Mouse (Mus musculus): Measurements from ENCODE around the gene Myo3a. TPM values are rescaled to one million over a fixed set of nuclear protein-coding genes. Genes with fewer than 3 reads are reported as not detected.

Gene Myo3a
- total and polyA plus RNA-seq, 3 experiments = not detected

GRCm38 (mm10) chr2:22663731-22664130 is 436.4 kb downstream of the Myo3a start:
- DNase-seq = no peak
- Histone ChIP-seq H3K9ac (ENCODE audit: low read depth, low read length) (no peak overlapping the region), H3K4me3 (no peak overlapping the region), H3K36me3 (ENCODE audit: control insufficient read depth, insufficient read depth, low read length) (no peaks in the 10 kb centered on the region), H3K79me2 (replicated peaks; ENCODE audit: control insufficient read depth, insufficient read depth, low read length) (no peaks in the 10 kb centered on the region), H3K27me3 (ENCODE audit: control insufficient read depth, insufficient read depth, low read length) (no peaks in the 10 kb centered on the region), H3K27ac (no peak overlapping the region), H3K4me1 (ENCODE audit: control insufficient read depth, insufficient read depth, low read length) (no peaks in the 10 kb centered on the region)
- no peak for TF ChIP-seq POLR2A (IDR thresholded peaks at IDR 0.05; ENCODE audit: insufficient read depth, low read depth, low read length)
- TF ChIP-seq EP300 (IDR thresholded peaks at IDR 0.05; ENCODE audit: insufficient read depth, low read depth, low read length) = no peak
- no peak for TF ChIP-seq CTCF (IDR thresholded peaks at IDR 0.05)
- intact Hi-C loops (cut with DNase I) = no loop called here
- 61% methylated on average over 1 of the region's 1 CpGs for WGBS

Small RNAs within 50 kb of the gene (microRNA-seq; reads per million reads assigned to microRNA genes)
- gene Gm23636 = 0 reads per million in 2 experiments
- 0 reads per million in 2 experiments for gene Mir3967

Data from heart, adult 2 months (tissue).